Mouse (Mus musculus) liver, adult (tissue): Measurements from ENCODE around the gene Trim50.

Experiments
- GATA4 ChIP-seq: IDR thresholded peaks from 2 replicates; pipeline ENCODE4 v1.6.1; 2014; ENCODE audit warnings: mild to moderate bottlenecking, low read length; ENCODE audit not compliant: insufficient replicate concordance

Trim50 gene

GRCm38 (mm10) chr5:135352995-135353394, at the start of gene Trim50:
TSS of gene Trim50 (plus strand) at chr5:135353295.
- TF ChIP-seq GATA4, result no peak

- no peak for TF ChIP-seq GATA4
Observed at GRCm38 (mm10) chr5:135306321-135306965, 46.7 kb upstream of the Trim50 start.

GRCm38 (mm10) chr5:135316177-135316576, 36.9 kb upstream of the Trim50 start:
- no peak for TF ChIP-seq GATA4

- no peak for TF ChIP-seq GATA4
Observed at GRCm38 (mm10) chr5:135319856-135320255, 33.2 kb upstream of the Trim50 start.

GRCm38 (mm10) chr5:135322197-135322596, 30.9 kb upstream of the Trim50 start:
- TF ChIP-seq GATA4, result no peak

GRCm38 (mm10) chr5:135326121-135326659, 26.9 kb upstream of the Trim50 start:
- no peak for TF ChIP-seq GATA4

- no peak for TF ChIP-seq GATA4
Observed at GRCm38 (mm10) chr5:135329471-135329870, 23.6 kb upstream of the Trim50 start.

GRCm38 (mm10) chr5:135330201-135330600, 22.9 kb upstream of the Trim50 start:
- no peak for TF ChIP-seq GATA4

GRCm38 (mm10) chr5:135331161-135331560, 21.9 kb upstream of the Trim50 start:
- no peak for TF ChIP-seq GATA4

GRCm38 (mm10) chr5:135337575-135337974, 15.5 kb upstream of the Trim50 start:
- TF ChIP-seq GATA4, result no peak

- no peak for TF ChIP-seq GATA4
Observed at GRCm38 (mm10) chr5:135345989-135346388, 7.1 kb upstream of the Trim50 start.

GRCm38 (mm10) chr5:135346430-135346829, 6.7 kb upstream of the Trim50 start:
- TF ChIP-seq GATA4, result no peak

- no peak for TF ChIP-seq GATA4
Observed at GRCm38 (mm10) chr5:135347511-135348011, 5.5 kb upstream of the Trim50 start.

GRCm38 (mm10) chr5:135349862-135350261, 3.2 kb upstream of the Trim50 start, which contains the start of gene Fkbp6:
TSS of gene Fkbp6 (minus strand) at chr5:135350044.
- no peak for TF ChIP-seq GATA4

- no peak for TF ChIP-seq GATA4
Observed at GRCm38 (mm10) chr5:135351606-135352005, 1.5 kb upstream of the Trim50 start.

GRCm38 (mm10) chr5:135353564-135353963, 469 bp downstream of the Trim50 start:
- TF ChIP-seq GATA4, result no peak

- TF ChIP-seq GATA4, result no peak
Observed at GRCm38 (mm10) chr5:135356090-135356489, 3.0 kb downstream of the Trim50 start.
